Mouse (Mus musculus): ENCODE measurements at regions not wholly inside any gene's neighbourhood (a gene's known extent, or its start where the extent isn't known, plus 50 kb on each side); places are given as distances from the start of the nearest gene placed in this dataset.

DNA sequence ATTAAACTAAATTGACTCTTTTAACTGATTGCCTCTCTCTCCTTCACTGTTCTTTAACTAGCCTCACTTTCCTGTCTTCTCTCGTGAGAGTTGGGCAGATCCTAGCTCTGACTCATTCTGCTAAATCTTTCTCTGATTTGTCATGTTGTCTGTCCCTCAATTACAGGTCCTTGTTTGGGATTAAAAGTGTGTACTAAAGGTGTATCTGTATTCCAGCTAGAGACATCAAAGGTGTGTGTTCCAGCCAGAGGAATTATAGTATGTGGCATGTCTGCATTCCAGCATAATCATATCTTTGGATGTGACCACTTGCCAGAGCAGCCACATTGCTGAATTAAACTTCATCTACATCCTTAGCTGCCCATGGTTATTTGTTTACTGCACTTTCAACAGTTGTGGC, 167.5 kb upstream of the Fam83b start:
- DNase-seq (ENCODE audit: low read depth, low spot score), result no peak

DNA sequence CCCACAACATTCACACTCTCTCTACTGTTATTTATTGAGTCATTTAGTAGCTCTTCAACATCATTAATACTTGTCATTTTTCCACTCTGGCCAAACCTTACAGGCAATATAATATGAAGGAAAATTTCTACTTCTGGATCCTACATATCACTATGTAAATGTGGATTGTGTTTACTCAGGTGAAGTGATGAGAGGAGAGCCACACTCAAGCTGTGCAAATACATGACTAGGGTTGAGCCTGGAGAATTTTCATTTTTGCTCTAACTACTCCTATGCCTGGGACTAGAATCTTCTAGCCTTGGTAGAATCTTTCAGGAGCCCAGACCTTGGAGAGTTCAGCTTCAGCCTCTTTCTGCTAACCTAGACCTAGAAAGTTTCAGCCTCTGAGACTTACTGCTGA, 166.9 kb upstream of the Fam83b start:
- no peak for DNase-seq (ENCODE audit: low read depth, low spot score)

DNA sequence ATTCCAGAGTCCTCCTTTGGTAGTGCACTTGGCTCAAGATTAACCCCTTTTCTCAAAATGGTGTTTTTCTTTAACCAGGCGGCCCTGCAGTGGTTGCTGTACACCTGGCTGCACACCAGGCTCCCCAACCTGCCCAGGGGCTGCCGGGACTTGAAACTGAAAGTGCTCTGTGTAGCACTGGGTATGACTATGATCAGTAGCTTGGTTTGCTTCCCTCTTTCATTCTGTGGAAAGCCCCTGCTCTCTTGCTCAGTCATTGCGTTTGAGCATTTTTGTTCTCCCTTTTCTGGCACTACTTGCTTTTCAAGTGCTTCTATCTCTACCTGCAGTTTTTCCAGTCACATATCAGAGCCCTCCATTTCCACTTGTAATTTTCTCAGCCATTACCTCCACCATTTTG, 156.0 kb upstream of the Fam83b start:
- DNase-seq (ENCODE audit: low read depth, low spot score), result no peak

DNA sequence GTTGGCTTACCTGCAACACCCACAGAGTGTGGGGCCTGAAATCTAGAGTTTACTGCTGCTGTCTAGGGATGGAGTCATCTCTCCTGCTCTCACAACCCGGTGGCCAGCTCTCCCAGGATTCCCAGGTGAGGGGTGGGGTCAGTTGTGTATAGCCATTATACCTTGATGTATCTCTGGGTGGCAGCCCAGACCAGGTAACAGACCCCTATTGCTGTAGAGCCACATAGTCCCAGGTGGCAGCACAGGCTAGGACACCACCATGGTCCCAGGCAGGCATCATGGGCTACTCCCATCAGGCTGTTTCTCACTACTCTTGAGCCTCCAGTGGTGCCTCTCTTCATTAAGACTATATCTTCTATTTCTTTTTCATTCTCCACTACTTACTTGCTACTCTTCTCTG, 148.9 kb upstream of the Fam83b start:
- no peak for DNase-seq (ENCODE audit: low read depth, low spot score)

DNA sequence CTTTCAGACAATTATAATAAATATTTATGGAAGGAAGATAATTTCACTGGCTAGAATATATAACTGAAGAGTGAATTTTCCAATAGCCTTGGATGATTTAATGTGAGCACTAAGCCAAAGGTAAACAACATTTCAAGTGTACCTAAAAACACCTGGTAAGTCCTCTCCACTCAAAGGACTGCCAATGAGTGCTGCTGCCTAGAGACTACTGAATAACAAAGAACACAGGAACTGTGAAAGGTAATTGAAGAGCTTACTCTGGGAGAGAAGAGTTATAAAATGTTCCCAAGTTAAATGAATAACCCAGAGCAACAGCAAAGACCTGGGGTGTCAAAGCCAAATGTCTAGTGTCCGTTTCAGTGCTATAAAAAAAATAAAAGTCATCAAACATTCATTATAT, 139.5 kb upstream of the Fam83b start:
- DNase-seq (ENCODE audit: low read depth, low spot score), result no peak

DNA sequence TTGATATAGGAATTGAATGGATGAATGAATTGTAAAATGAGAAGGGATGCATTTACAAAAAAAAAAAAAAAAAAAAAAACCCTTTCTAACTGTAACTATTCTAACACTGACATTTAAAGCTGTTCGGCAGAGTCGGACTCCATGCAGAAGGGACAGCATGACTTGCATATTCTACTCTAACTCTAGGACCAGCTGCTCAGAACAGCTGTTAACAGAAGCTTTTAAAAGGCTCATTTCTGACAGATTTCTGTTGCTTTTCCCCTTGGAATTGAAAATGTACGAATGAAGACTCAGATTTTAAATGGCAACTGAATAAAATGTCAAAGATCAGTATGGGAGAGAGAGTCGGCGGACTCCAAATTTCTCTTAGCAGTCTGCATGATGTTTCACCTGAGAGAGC, 138.9 kb upstream of the Fam83b start:
- DNase-seq (ENCODE audit: low read depth, low spot score), result no peak

DNA sequence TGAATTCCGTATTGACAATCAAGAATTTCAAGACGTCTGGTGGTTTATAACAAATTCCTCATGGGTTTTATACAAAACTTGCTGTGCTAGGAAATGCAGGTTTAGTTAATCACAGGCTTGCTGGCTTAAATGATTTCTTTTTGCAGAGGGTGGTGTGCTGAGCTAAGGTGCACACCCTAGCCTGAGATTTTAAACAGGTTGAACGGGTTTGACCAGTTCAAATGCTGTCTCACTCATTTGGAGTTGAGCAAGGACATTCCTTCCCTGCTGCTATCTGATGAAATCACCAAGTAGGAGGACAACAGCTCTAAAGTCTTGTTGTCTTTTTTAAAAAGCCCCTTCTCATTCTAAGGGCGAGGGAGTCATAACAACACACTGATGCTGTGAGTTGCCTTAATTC, 128.6 kb upstream of the Fam83b start:
- DNase-seq (ENCODE audit: low read depth, low spot score), result no peak

DNA sequence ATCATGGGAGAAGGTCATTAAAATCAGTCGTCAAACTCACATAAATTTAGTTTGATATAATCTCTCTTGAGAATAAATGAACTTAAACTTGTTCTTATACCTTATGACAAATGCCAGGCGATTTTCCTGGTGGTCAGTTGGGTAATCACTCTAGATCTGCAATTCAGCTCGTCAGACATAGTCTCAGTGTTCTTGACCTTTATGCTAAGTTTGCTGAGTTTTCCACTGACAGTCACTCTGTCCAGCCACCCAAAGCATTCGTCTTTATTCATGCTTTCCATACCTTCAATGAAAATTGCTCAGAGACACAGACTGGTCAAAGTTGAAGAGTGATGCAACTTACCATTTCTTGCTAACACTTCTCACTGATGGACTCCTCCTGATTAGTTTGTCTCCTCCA, 126.1 kb upstream of the Fam83b start:
- no peak for DNase-seq (ENCODE audit: low read depth, low spot score)

DNA sequence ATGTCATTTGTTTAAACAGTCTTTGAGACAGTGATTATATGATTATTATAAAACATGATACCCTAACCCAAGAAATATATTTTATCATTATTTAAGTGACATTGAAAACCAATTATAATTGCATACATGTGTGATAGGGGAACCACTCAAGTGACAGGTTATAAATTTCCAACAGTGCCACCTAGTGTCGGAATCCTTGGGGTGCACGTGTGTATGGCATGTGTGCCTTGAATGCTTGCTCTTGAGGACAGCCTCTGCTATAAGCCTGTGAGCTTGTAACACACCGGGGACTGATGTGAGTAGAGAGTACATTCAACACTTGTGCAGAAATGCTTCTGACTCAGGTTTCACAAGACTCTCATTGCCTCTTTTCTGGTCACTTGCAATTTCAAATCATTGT, 93.9 kb upstream of the Fam83b start:
- DNase-seq (ENCODE audit: low read depth, low spot score), result peak; percentile 62

DNA sequence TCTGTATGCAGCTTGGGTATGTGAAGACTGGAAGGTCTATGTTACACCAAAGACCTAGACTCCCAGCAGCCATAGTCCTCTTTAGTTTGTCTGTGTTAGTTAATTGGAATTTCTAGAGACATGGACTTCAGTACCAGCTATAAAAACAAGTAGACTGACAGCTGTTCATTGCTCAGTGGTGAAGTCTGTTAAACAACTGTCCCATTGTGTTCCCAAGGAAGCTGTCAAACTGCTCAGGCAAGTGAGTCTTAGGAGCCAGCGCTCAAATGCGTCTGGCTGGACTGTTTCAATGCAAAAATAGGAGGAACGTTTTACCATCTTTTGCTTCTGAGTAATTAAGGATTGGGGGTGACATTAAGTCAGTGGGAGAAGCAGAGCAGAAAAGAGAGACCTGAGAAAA, 92.9 kb upstream of the Fam83b start:
- no peak for DNase-seq (ENCODE audit: low read depth, low spot score)

DNA sequence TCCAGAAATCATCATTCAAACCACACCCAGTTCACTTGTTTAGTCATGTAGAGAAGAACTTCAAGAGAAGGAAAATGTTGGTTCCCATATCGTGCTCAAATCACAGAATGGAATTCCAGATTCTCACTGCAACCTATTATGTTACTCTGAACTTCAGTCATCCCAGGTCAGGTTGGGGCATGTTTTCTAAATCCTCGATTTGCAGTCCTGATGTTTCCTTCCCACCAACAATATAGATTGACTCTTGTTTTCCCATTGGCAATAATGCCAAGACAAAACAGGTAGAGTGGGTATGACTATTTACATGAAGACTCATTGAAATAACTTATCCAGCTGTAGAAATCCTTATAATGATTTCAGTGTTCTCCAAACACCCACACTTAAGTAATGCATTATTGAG, 86.4 kb upstream of the Fam83b start:
- DNase-seq (ENCODE audit: low read depth, low spot score), result no peak

DNA sequence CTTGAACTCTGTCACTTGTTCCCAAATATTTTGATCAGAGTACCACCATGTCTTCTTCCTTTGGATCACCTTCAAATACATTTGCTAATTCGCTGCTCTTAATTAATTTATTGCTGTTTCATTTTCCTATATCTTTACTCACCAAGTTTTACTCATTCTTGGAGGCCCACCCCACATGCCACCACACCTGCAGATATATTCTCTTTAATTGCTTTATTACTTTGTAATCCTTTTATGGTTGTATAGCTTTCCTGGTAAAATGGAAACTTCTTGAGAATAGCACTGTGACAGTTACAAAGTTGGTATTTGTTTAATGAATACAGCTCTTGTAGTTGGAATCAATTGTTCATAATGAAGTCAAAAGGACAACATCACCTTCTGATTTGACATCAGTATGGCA, 82.6 kb upstream of the Fam83b start:
- no peak for DNase-seq (ENCODE audit: low read depth, low spot score)

DNA sequence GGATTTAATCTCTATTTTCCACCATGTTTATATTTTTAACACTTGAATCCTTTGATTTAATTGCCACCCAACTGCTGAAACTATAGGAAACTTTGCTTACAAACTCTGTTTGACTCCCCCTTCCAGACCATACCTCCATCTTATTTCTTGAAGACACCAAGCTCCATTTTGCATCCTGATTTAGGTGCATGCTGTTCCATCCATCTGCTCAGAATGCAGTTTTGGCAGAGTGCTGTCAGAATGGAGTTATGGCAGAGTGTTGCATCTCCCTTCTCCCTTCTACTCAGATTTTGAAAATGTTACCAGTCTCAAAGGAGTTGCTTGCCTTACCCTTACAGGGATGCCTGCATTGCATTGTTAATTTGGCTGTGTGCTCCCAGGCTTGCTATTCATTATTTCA, 79.5 kb upstream of the Fam83b start:
- no peak for DNase-seq (ENCODE audit: low read depth, low spot score)
